Mouse (Mus musculus): ENCODE measurements around the gene Duox1.

DNA sequence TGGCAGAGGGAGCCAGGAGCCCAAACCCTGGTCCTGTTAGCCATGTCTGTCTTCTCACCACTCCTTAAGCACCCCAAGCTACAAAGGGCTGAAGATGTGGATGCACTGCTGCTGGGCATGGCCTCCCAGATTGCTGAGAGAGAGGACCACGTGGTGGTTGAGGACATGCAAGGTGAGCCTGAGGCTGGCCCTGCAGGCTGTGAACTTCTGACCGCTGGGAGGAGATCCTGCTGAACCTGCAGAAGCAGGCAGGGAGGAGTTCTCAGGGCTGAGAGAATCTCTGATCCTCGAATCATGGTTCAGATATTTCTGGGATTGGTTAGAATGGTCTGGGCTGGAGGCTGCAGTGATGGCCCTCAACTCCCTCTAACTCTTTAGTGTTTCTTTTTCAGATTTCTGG, 8.5 kb downstream of the Duox1 start:
- TF ChIP-seq POLR2A (IDR thresholded peaks at IDR 0.05; ENCODE audit: extremely low read depth, insufficient read depth, low read length) (no peak), CTCF (IDR thresholded peaks at IDR 0.05; ENCODE audit: extremely low read depth, insufficient read depth, low read length) (no peak)
